Mouse (Mus musculus) embryonic stem cell, embryonic (primary cell): ENCODE measurements around the gene Tuba1b.

Experiments
- CTCF ChIA-PET, 4 experiments: fragments of 300-600 bp in 2 of 4; fragments of 350-600 bp in 2 of 4; sonication (Branson Sonifier 250); formaldehyde crosslinking; loops; one replicate each; lab custom pipeline; 2022; ENCODE audit warnings: inconsistent platforms in 2 of 4; lab: Charles Lee
- POLR2A ChIA-PET, 4 experiments: fragments of 300-600 bp in 2 of 4; fragments of 350-600 bp in 2 of 4; sonication (Branson Sonifier 250); formaldehyde crosslinking; loops; one replicate each; lab custom pipeline; 2022; ENCODE audit warnings: antibody characterized with exemption in 4 of 4, inconsistent platforms in 1 of 4; lab: Charles Lee

Tuba1b gene

GRCm38 (mm10) chr15:98968701-98969371 is 34.5 kb upstream of the Tuba1b start:
- ChIA-PET CTCF (interaction anchor here (0.5 to 2.0 kb wide), 31 partner anchors 10 to 751 kb away, joined by 3 to 16 read pairs (median 3); partner anchors contain the start of genes Gm49450 (in 2 of the 4), Tuba1a (in 2 of the 4) and Prkag1 (in 1 of the 4)), POLR2A (interaction anchor here (0.5 to 15.4 kb wide), 69 partner anchors 9 to 241 kb away, joined by 3 to 563 read pairs (median 6); partner anchors contain the start of genes Gm49450 (in 4 of the 4), Tuba1a (in 4 of the 4), Tuba1b (in 4 of the 4) and Tuba1c (in 3 of the 4))

DNA sequence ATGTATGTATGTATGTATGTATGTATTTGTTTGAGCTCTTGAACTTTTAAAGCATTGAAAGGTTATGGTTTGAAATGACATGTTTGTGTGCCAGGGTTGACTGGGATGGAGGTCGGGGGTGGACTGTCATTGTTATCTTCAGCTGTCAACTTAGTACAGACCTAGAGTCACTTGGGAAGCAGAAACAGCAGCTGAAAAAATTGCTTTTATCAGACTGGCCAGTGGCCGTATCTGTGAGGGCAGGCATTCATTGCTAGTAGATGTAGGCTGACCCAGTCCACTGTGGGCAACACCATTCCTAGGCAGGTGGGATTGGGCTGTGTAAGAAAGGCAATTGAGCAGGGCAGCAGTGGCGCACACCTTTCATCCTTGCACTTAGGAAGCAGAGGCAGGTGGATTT is 25.2 kb upstream of the Tuba1b start:
- ChIA-PET POLR2A (interaction anchor here in 3 of 4 experiments (0.6 to 9.3 kb wide), 8 partner anchors 9 to 34 kb away, joined by 3 to 368 read pairs (median 6); partner anchors contain the start of gene Tuba1b (in 1 of the 3)), CTCF (interaction anchor here (0.5 to 1.0 kb wide), 5 partner anchors 9 to 34 kb away, joined by 3 to 5 read pairs (median 4); no protein-coding TSS in a partner anchor)

- ChIA-PET POLR2A (interaction anchor here in 3 of 4 experiments (0.6 to 9.3 kb wide), 8 partner anchors 10 to 34 kb away, joined by 3 to 368 read pairs (median 6); partner anchors contain the start of gene Tuba1b (in 1 of the 3)), CTCF (interaction anchor here (0.5 to 1.0 kb wide), 5 partner anchors 10 to 35 kb away, joined by 3 to 5 read pairs (median 4); no protein-coding TSS in a partner anchor)
Observed at GRCm38 (mm10) chr15:98958901-98959420, 24.6 kb upstream of the Tuba1b start.

DNA sequence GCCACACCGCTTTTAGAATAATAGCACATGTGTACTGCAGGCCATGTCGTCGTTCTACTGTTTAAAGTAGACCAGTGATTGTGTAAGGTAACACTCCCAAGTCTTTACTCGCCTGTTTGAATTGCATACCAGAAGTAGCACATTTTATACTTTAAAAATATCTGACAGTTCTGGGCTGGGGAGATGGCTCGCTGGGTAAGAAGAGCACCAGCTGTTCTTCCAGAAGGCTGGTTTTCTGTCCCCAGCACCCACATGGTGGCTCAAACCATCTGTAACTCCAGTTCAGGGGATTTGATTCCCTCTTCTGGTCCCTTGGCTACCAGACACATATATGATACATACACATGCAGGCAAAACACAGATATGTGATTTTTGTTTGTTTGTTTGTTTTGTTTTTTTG is 23.1 kb upstream of the Tuba1b start:
- ChIA-PET POLR2A (interaction anchor here in 3 of 4 experiments (1.0 to 9.3 kb wide), 6 partner anchors 11 to 36 kb away, joined by 4 to 368 read pairs (median 155); partner anchors contain the start of gene Tuba1b (in 1 of the 3)), CTCF (interaction anchor here in 1 of 4 experiments (0.6 to 1.0 kb wide), 2 partner anchors 43 to 326 kb away, joined by 3 read pairs; no protein-coding TSS in a partner anchor)

DNA sequence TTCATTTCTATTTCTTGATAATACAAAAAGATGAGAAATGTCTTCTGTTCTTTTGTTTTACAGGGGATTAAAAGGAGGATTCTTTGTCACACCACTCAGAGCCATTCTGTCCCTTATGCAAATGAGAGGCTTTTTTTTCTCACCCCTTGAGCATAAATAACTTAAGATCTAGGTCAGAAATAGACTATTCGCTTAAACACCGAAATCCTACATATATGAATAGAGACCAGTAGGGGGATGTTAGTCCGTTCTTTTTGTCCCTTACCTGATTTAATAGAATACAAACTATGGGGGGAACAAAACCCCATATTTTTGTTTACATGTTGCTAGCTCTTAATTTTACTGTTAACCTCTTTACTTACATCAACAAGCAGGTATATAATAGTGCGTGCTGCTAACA is 21.6 kb upstream of the Tuba1b start:
- ChIA-PET CTCF (interaction anchor here in 2 of 4 experiments (1.0 to 4.6 kb wide), 3 partner anchors 15 to 64 kb away, joined by 3 to 30 read pairs (median 3); no protein-coding TSS in a partner anchor), POLR2A (interaction anchor here in 3 of 4 experiments (0.5 to 9.3 kb wide), 15 partner anchors 11 to 75 kb away, joined by 3 to 368 read pairs (median 7); no protein-coding TSS in a partner anchor)

GRCm38 (mm10) chr15:98955324-98955723 is 21.0 kb upstream of the Tuba1b start:
- CTCF ChIA-PET, result interaction anchor here in 3 of 4 experiments (0.6 to 4.6 kb wide), 5 partner anchors 11 to 156 kb away, joined by 3 to 30 read pairs (median 5); no protein-coding TSS in a partner anchor
- POLR2A ChIA-PET, result interaction anchor here in 3 of 4 experiments (0.5 to 9.3 kb wide), 18 partner anchors 10 to 75 kb away, joined by 3 to 368 read pairs (median 40); partner anchors contain the start of genes Tuba1b (in 3 of the 3) and Tuba1c (in 1 of the 3)

GRCm38 (mm10) chr15:98954425-98955253 is 20.3 kb upstream of the Tuba1b start:
- CTCF ChIA-PET, result interaction anchor here in 3 of 4 experiments (0.6 to 4.6 kb wide), 15 partner anchors 11 to 919 kb away, joined by 3 to 30 read pairs (median 5); no protein-coding TSS in a partner anchor
- POLR2A ChIA-PET, result interaction anchor here (0.5 to 9.3 kb wide), 39 partner anchors 10 to 386 kb away, joined by 3 to 368 read pairs (median 14); partner anchors contain the start of genes Tuba1b (in 3 of the 4), Tuba1c (in 2 of the 4) and Kmt2d (in 1 of the 4)

DNA sequence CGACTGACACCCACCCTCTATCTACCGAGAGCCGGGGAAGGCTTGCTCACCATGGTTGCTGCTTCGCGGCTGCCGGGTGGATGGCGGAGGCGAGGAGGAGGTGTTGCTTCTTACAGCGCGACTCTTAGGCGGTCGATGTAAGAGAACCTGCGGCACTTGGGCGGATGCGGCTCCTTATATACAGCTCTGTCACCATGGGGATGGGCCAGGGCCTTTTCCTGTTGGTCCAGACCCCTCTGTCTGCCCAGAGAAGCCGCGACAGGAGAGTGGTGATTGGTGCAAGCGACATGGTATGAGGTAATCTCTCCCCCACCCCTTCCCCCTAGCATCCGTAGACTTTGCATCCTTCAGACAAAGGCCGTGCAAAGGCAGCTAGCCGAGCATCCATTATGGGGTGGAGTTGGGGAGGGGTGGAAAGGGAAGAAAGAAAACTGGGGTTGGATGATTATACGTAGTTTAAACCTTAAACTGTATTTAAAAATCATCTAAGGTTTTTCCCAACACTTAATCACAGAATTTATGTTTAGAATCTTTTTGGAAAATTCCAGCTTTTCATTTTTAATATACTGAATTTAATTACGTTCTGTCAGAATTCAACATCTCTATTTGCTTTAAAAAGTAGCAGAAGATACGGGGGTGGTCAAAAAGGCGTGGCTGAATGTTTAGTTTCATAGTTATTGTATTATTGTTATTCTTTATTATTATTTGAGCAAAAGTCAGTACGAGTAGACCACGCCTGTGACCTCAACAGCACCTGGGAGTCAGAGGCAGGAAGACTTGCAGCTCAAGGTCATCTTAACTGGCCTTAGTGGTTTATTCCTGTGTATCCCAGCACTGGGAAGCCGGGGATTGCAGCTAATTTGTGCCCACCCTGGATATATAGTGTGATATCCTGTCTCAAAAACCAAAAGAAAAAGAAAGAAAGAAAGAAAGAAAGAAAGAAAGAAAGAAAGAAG is 19.3 kb upstream of the Tuba1b start, which contains the start of the genes Gm49450 and Tuba1a:
TSS of gene Gm49450 (minus strand) at position 151 of the 956 bp plus-strand sequence.
TSS of gene Tuba1a (minus strand) at position 303 of the 956 bp plus-strand sequence.
- ChIA-PET CTCF (interaction anchor here (0.6 to 4.6 kb wide), 31 partner anchors 8 to 1804 kb away, joined by 3 to 30 read pairs (median 5); partner anchors contain the start of genes Arf3 (in 1 of the 4) and Tuba1b (in 1 of the 4)), POLR2A (interaction anchor here (0.5 to 9.3 kb wide), 94 partner anchors 8 to 978 kb away, joined by 3 to 368 read pairs (median 5); partner anchors contain the start of genes Tuba1b (in 4 of the 4), Prkag1 (in 2 of the 4), Tuba1c (in 2 of the 4) and Fkbp11 (in 1 of the 4))

- POLR2A ChIA-PET, result interaction anchor here (0.5 to 9.3 kb wide), 88 partner anchors 8 to 1584 kb away, joined by 3 to 368 read pairs (median 5); partner anchors contain the start of genes Tuba1b (in 4 of the 4), Prkag1 (in 2 of the 4), Tuba1c (in 2 of the 4) and Fkbp11 (in 1 of the 4)
- CTCF ChIA-PET, result interaction anchor here (0.5 to 4.6 kb wide), 34 partner anchors 9 to 1805 kb away, joined by 3 to 30 read pairs (median 5); partner anchors contain the start of genes Arf3 (in 1 of the 4), Tuba1b (in 1 of the 4) and Tuba1c (in 1 of the 4)
Observed at GRCm38 (mm10) chr15:98952751-98953400, 18.5 kb upstream of the Tuba1b start.

- POLR2A ChIA-PET, result interaction anchor here (0.6 to 9.3 kb wide), 48 partner anchors 10 to 588 kb away, joined by 3 to 368 read pairs (median 12); partner anchors contain the start of genes Tuba1b (in 4 of the 4), Tuba1c (in 2 of the 4), Fkbp11 (in 1 of the 4) and Kmt2d (in 1 of the 4)
- CTCF ChIA-PET, result interaction anchor here (0.6 to 4.6 kb wide), 21 partner anchors 9 to 78 kb away, joined by 3 to 30 read pairs (median 5); partner anchors contain the start of gene Tuba1c (in 1 of the 4)
Observed at GRCm38 (mm10) chr15:98952063-98952455, 17.7 kb upstream of the Tuba1b start.

DNA sequence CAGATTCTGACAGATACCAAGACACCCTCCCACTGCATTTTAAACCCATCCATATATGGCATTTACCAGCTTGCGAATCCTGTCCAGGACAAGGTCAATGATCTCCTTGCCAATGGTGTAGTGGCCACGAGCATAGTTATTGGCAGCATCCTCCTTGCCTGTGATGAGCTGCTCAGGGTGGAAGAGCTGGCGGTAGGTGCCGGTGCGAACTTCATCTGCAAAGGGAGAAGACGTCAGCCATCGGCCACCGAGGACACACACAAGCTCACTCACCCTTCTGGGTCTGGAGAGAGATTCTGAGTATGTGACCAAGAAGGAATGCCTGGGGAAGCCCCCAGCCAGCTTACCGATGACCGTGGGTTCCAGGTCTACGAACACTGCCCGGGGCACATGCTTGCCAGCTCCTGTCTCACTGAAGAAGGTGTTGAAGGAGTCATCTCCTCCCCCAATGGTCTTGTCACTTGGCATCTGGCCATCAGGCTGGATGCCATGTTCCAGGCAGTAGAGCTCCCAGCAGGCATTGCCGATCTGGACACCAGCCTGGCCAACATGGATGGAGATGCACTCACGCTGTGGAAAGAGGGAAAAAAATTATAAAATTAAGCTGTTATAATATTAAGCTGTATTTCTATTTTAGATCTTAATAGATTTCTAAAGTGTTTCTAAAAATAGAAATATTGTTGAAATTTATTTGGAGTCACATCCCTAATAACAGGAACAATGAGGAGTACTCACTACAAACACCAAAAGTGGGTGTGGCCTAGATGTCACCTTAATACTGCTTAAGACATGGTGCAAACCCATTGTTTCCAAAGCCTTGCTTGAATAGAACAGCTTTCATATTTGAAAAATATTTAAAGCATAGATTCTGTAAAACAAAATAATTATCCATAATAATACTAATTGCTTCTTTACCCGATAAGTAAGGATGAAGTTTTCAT is 17.0 kb upstream of the Tuba1b start:
- ChIA-PET CTCF (interaction anchor here (0.6 to 4.6 kb wide), 8 partner anchors 8 to 73 kb away, joined by 4 to 30 read pairs (median 12); no protein-coding TSS in a partner anchor), POLR2A (interaction anchor here (0.6 to 9.3 kb wide), 20 partner anchors 9 to 217 kb away, joined by 4 to 368 read pairs (median 38); partner anchors contain the start of genes Tuba1b (in 3 of the 4), Tuba1c (in 2 of the 4) and Kmt2d (in 1 of the 4))

DNA sequence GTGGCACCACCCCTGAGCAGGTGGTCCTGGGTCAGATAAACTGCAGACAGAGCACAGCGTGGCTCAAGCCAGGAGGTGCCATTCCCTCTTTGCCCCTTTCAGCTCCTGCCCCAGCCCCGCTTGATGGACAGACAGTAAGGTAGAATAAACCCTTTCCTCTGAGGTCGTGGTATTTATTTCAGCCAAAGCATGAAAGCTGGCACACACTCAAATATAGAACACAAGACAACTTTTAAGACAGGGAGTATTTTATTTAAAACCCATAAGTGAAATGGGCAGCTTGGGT is 15.2 kb upstream of the Tuba1b start:
- ChIA-PET CTCF (no interaction called here), POLR2A (interaction anchor here in 2 of 4 experiments (0.6 to 8.6 kb wide), 5 partner anchors 15 to 160 kb away, joined by 3 to 89 read pairs (median 5); partner anchors contain the start of gene Tuba1b (in 1 of the 2))

GRCm38 (mm10) chr15:98948857-98949606 is 14.7 kb upstream of the Tuba1b start:
- CTCF ChIA-PET, result interaction anchor here in 1 of 4 experiments (0.7 kb wide), 1 partner anchor 608 kb away, joined by 6 read pairs; no protein-coding TSS in a partner anchor
- POLR2A ChIA-PET, result interaction anchor here in 3 of 4 experiments (0.6 to 8.6 kb wide), 16 partner anchors 12 to 161 kb away, joined by 3 to 89 read pairs (median 4); partner anchors contain the start of genes Tuba1b (in 2 of the 3) and Tuba1c (in 1 of the 3)
